Mouse (Mus musculus) limb, embryonic 15.5 days (tissue): ENCODE data around the gene Olfr455. TPM values are rescaled to one million over a fixed set of nuclear protein-coding genes. Genes with fewer than 3 reads are reported as not detected.

Experiments used
- ATAC-seq: fragments of 200-750 bp; cut with Nextera tagmentation; 2 replicates; pipeline ENCODE4 v1.8.0; 2017; ENCODE audit warnings: low read depth, moderate TSS enrichment; ENCODE audit not compliant: insufficient number of reproducible peaks, low FRiP score, low TSS enrichment
- H3K27ac ChIP-seq: fragments of 300-500 bp; sonication (generic); 2 replicates; pipeline ENCODE4 v1.5.1; 2015; ENCODE audit warnings: moderate library complexity, mild to moderate bottlenecking, inconsistent platforms
- H3K27me3 ChIP-seq: fragments of 300-500 bp; sonication (generic); 2 replicates; pipeline ENCODE4 v1.6.1; 2015; ENCODE audit warnings: inconsistent platforms
- H3K36me3 ChIP-seq: fragments of 300-500 bp; sonication (generic); 2 replicates; pipeline ENCODE4 v1.6.1; 2015; ENCODE audit warnings: inconsistent platforms
- H3K4me1 ChIP-seq: fragments of 300-500 bp; sonication (generic); 2 replicates; pipeline ENCODE4 v1.6.1; 2015; ENCODE audit warnings: inconsistent platforms
- H3K4me2 ChIP-seq: fragments of 300-500 bp; sonication (generic); 2 replicates; pipeline ENCODE4 v1.6.1; 2015; ENCODE audit warnings: mild to moderate bottlenecking, inconsistent platforms
- H3K4me3 ChIP-seq: fragments of 300-500 bp; sonication (generic); 2 replicates; pipeline ENCODE4 v1.5.1; 2015; ENCODE audit warnings: mild to moderate bottlenecking, inconsistent platforms
- H3K9ac ChIP-seq: fragments of 300-500 bp; sonication (generic); 2 replicates; pipeline ENCODE4 v1.6.1; 2015; ENCODE audit warnings: inconsistent platforms
- H3K9me3 ChIP-seq: fragments of 300-500 bp; sonication (generic); 2 replicates; pipeline ENCODE4 v1.6.1; 2016; ENCODE audit warnings: inconsistent platforms
- WGBS: fragments of 180-500 bp; shearing (Covaris S2); methylation state at CpG from one replicate; pipeline ENCODE4 v1.1.7; 2015; 5-methylcytosine and 5-hydroxymethylcytosine counted together
- polyA plus RNA-seq: library from polyadenylated mRNA; unstranded; fragments of >200 nt; fragmentation: Nextera tagmentation; extraction: Ambion mirVana; gene quantifications from 2 replicates; pipeline ENCODE4 v1.2.1, GENCODE M21; 2015

The Olfr455 gene
- polyA plus RNA-seq, 1 experiment from 2014 or later: not detected

DNA sequence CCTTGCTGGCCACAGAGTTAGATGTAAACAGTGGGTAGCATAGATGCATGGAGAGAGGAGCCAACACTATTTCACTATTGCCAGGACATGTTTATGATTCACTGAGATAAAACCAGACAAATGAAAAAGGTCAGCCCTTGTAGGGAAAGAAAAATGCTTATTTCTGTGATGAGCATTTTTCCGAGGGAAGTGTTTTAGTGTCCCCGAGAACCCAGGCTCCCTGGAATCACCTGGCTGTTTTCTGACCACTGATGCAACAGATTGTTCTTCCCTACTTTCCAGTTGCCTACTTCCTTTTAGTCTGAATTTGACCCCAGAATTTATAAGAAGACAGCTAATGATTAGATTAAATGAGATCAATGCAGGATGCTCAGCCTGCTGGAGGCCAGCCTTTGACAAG, 1.2 kb downstream of the Olfr455 start:
- no peaks in the 10 kb centered on the region for H3K9me3 ChIP-seq

DNA sequence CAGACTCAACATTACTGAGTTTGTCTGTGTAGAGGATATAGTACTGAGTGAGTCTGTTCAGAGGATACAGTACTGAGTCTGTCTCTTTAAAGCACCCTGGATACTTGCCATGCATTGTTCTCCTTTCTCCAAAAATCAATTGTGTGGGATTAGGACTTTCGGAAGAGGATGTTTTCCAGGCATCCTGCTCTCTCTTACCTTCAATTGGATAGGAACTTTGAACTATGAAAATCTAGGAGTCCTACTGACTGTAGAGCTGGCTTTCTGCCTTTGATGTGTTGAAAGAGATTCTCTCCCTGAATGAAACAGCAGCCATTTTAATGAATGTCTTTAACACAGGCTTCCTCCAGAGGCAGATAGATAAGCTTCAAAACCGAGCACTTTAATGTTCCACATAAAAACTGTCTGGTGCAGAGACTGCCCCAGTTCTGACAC, 1.9 kb downstream of the Olfr455 start:
- WGBS: 31% methylated on average over 2 of the region's 2 CpGs
- Histone ChIP-seq H3K27me3 (no peaks in the 10 kb centered on the region), H3K9ac (no peak overlapping the region), H3K27ac (no peak overlapping the region), H3K4me3 (no peak overlapping the region), H3K4me2 (no peak overlapping the region), H3K9me3 (no peaks in the 10 kb centered on the region), H3K4me1 (no peaks in the 10 kb centered on the region), H3K36me3 (no peaks in the 10 kb centered on the region)
- ATAC-seq: no peak

More for the DNA sequence above, 1.2 kb downstream of the Olfr455 start:
- ATAC-seq: no peak
- no peaks in the 10 kb centered on the region for H3K27me3 ChIP-seq
- no peak overlapping the region for H3K4me2 ChIP-seq
- H3K4me3 ChIP-seq: no peak overlapping the region
- H3K27ac ChIP-seq: no peak overlapping the region
- WGBS: 79% methylated on average over 2 of the region's 2 CpGs
- no peaks in the 10 kb centered on the region for H3K4me1 ChIP-seq
- H3K36me3 ChIP-seq: no peaks in the 10 kb centered on the region
- H3K9ac ChIP-seq: no peak overlapping the region

DNA sequence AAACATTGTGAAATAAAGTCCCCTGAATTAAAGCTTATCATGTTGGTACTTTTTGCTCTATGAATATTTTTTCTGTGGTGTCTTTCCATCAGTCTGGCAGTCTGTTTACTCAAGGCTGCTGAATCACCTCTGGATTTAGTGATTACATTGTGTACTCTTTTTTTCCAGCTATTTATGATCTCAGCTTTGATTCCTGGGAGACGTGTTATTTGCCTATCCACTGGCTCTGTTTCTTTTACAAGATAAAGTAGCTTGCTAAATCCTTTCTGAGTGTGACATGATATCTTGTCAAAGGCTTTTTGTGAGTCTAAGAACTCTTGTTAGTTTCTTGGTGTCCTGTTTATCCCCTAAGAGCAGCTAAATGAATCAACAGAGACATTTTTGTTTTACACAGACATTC, 2.5 kb downstream of the Olfr455 start:
- Histone ChIP-seq H3K36me3 (no peaks in the 10 kb centered on the region), H3K4me1 (no peaks in the 10 kb centered on the region), H3K9me3 (no peaks in the 10 kb centered on the region), H3K4me3 (no peak overlapping the region), H3K27ac (no peak overlapping the region), H3K4me2 (no peak overlapping the region), H3K9ac (no peak overlapping the region), H3K27me3 (no peaks in the 10 kb centered on the region)
- no peak for ATAC-seq
- 43% methylated on average over 1 of the region's 1 CpGs for WGBS

DNA sequence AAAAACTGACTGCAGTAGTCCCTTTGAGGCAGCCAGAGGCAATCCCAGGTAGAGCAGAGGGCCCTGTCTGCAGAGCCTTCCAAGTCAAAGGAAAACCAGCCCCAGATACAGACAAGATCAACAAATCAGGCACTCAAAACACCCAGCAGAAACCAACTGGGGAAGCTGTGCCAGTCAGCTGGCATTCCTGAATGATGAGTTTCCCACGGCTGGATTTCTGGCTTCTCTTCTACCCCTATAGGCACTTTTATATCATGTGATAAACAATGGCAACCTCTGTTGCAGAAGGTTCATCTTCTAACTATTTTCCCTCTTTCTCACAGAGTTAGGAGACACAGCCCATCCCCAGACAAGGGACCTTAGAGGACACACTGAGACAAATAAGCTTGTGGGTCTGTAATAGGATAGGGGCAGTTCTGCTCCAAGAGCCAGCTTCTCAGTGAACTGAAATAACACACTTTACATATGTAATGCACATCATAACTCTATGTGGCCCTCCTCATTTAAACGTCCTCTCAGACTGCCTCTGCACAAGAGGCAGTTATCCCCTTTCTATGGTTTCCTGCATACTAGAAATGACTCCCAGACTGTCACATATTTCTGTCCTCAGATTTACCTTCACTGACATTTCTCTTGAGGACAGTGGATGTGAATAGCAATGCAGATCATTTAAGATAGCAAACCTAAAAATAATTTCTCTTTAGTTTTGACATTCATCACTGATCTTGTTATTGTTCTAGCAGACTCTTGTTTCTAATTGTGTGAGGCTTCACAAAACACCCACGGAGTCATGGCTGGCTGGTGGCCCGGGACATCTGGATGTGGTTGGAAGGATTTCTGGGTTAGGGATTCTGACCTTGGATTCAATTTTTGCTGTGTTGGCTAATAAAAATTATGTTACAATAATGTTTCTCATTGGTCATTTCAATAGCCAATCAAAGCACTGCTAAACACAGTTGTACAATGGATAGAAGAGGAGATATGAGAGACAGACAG, 5.1 kb downstream of the Olfr455 start:
- no peak for ATAC-seq

DNA sequence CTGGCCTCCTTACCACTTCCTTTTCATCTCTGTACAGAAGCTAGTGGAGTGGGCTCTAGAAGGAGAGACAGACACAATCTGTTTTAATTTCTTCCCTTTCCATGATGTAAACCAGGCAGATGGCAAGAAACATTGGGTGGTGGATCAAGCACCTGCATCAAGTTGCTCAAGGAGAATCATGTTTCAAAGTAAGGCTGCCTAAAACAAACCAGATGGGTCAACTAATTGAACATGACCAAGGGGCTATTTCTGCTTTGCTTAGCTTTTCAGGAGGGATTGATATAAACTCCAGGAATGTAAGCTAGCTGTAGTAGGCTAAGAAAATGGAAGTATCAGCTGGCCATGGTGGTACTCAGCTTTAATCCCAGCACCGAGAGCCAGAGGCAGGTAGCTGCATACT, 6.7 kb downstream of the Olfr455 start:
- no peak overlapping the region for H3K4me2 ChIP-seq
- ATAC-seq: no peak
- no peak overlapping the region for H3K27ac ChIP-seq
- H3K4me1 ChIP-seq: no peaks in the 10 kb centered on the region
- no peaks in the 10 kb centered on the region for H3K36me3 ChIP-seq
- H3K27me3 ChIP-seq: no peaks in the 10 kb centered on the region
- no peaks in the 10 kb centered on the region for H3K9me3 ChIP-seq
- no peak overlapping the region for H3K9ac ChIP-seq
- WGBS: 40% methylated on average over 1 of the region's 1 CpGs
- H3K4me3 ChIP-seq: no peak overlapping the region

More for the DNA sequence above, 5.1 kb downstream of the Olfr455 start:
- no peak overlapping the region for H3K4me3 ChIP-seq
- no peaks in the 10 kb centered on the region for H3K36me3 ChIP-seq
- 41% methylated on average over 4 of the region's 4 CpGs for WGBS
- H3K27me3 ChIP-seq: no peaks in the 10 kb centered on the region
- no peak overlapping the region for H3K4me2 ChIP-seq
- no peaks in the 10 kb centered on the region for H3K9me3 ChIP-seq
- H3K9ac ChIP-seq: no peak overlapping the region
- peak overlapping the region; percentile 44 for H3K27ac ChIP-seq
- no peaks in the 10 kb centered on the region for H3K4me1 ChIP-seq

DNA sequence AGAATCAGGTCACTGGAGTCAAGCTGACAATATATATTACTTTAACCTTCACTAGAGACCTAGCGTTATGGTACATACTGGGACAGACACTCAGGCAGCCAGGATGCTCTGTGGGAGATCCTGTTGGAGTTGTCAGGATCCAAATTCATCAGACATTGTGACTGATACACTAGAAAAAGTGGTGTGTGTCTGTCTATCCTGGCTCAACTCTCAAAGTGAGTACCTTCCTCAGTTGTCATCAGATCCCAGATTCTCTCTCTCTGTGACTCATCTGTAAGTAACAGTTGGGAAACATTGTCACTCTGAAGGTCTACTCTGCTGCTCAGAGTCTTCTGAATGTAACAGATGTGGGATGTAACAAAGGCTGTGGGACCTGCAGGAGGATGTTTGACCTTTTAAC, 7.7 kb downstream of the Olfr455 start:
- Histone ChIP-seq H3K27me3 (no peaks in the 10 kb centered on the region), H3K9me3 (no peaks in the 10 kb centered on the region), H3K4me1 (no peaks in the 10 kb centered on the region), H3K4me2 (no peak overlapping the region), H3K4me3 (no peak overlapping the region), H3K9ac (no peak overlapping the region), H3K36me3 (no peaks in the 10 kb centered on the region), H3K27ac (no peak overlapping the region)
- ATAC-seq: no peak
- 82% methylated on average over 1 of the region's 1 CpGs for WGBS

DNA sequence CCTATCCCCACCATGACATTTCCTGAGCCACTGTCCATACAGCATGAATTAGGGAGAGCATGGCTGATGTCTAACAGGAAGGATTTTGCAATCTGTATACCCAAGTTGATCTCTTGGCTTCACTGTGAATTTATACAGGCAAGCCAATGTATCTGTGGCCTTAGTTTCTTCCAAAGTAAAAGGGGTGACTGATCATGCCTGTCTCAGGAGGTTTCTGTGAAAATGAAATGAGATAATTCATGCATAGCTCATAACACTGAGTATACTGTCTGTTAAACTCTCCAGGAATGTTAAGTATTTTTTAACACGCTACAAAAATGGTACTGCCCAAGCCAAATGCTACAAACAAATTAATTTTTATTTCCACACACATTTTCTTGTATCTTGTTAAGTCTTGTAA, 33.9 kb downstream of the Olfr455 start:
- H3K27ac ChIP-seq: no peak overlapping the region
- no peaks in the 10 kb centered on the region for H3K4me1 ChIP-seq
- no peak overlapping the region for H3K4me3 ChIP-seq
- H3K9me3 ChIP-seq: no peaks in the 10 kb centered on the region
- H3K36me3 ChIP-seq: no peaks in the 10 kb centered on the region
- H3K4me2 ChIP-seq: no peak overlapping the region
- ATAC-seq: no peak
- H3K9ac ChIP-seq: no peak overlapping the region
- WGBS: 43% methylated on average over 1 of the region's 1 CpGs
- no peaks in the 10 kb centered on the region for H3K27me3 ChIP-seq

DNA sequence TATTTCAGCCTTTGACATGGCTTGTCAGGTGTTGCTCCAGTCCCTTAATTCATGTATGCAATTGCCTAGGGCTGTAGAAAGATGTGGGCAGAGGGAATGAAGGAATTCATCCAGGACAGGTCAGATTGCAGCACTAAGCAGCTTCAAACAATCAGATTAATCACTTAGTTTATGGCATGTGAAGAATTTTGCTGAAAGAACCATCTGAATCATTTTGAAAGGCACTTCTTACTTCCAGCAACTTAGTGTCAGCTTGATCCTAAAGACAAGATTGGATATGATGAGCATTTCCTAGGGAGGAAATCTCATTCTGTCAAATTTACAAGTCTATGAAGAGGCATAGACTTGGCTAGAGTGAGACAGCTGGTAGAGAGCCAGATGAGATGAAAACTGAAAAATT, 38.1 kb downstream of the Olfr455 start:
- H3K9ac ChIP-seq: no peak overlapping the region
- H3K27me3 ChIP-seq: no peaks in the 10 kb centered on the region
- H3K4me1 ChIP-seq: no peaks in the 10 kb centered on the region
- no peak overlapping the region for H3K4me2 ChIP-seq
- no peak overlapping the region for H3K27ac ChIP-seq
- ATAC-seq: no peak
- H3K4me3 ChIP-seq: no peak overlapping the region
- no peaks in the 10 kb centered on the region for H3K36me3 ChIP-seq
- no peaks in the 10 kb centered on the region for H3K9me3 ChIP-seq

DNA sequence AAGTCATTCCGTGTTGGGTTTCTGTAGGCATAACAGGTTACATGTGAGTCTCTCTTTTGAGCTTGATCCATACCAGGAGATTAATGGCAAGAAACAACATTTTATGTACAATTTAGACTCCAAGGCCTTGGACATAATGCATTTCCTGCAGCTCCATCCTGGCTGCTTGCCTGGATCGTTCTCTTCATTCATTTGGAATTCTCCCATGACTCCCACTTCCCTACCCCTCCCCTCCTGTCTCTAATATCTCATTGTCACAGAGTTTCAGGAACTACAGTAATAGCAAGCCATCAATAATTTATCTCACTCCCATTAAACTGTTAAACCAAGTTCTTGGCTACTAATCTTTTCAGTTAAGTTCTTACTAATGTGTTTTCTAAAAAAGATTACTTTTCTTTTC, 43.9 kb downstream of the Olfr455 start:
- no peak overlapping the region for H3K27ac ChIP-seq
- no peaks in the 10 kb centered on the region for H3K9me3 ChIP-seq
- H3K4me3 ChIP-seq: no peak overlapping the region
- no peaks in the 10 kb centered on the region for H3K36me3 ChIP-seq
- no peak overlapping the region for H3K4me2 ChIP-seq
- no peak overlapping the region for H3K9ac ChIP-seq
- H3K27me3 ChIP-seq: no peaks in the 10 kb centered on the region
- no peak for ATAC-seq
- 79% methylated on average over 2 of the region's 2 CpGs for WGBS
- H3K4me1 ChIP-seq: no peaks in the 10 kb centered on the region

DNA sequence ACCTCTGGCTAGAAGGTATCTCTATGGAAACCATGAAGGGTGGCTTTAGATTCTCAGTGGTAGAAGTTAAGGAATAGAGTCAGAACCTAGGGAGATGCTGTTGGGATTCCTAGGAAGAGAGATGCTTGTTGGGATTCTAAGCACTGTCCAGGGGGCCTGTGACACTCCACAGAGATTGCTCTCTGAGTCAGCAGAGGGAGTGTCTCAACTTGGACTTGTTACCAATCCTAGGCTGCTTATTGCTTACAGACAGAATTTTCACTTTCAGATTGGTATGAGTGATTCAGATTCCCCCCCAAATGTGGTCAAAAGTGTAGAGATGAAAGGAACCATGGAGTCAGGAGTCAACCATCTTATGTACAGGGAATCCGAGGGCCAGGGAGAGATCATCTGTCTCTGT, 57.7 kb downstream of the Olfr455 start:
- 46% methylated on average over 1 of the region's 1 CpGs for WGBS
- Histone ChIP-seq H3K4me3 (no peak overlapping the region), H3K4me1 (no peaks in the 10 kb centered on the region), H3K4me2 (no peak overlapping the region), H3K36me3 (no peaks in the 10 kb centered on the region), H3K9me3 (no peaks in the 10 kb centered on the region), H3K9ac (no peak overlapping the region), H3K27ac (no peak overlapping the region), H3K27me3 (no peaks in the 10 kb centered on the region)
- ATAC-seq: no peak

DNA sequence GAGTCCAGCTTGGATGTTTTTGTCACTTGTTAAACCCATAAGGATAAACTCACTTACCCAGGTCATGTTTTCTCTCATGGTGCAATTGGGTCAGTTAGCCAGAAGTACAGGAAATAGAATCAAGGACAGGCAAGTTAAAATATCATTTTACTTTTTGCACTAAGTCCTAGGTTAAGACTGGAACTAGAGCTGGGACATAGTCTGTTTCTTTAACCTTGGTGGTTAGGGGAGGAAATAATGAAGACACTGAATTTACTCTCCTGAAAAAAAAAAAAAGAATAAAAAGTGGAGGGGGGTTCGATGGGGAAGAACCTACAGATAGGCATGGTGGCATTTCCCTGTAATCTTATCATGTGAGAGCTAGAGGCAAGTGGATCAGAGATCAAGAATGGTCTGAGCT, 60.3 kb downstream of the Olfr455 start, which contains the start of gene Olfr456:
Gene Olfr456, minus strand, starts transcription at position 101 of the 400 bp plus-strand sequence.
- ATAC-seq: no peak
- no peak within 1 kb of the TSS for H3K9ac ChIP-seq
- no peak within 1 kb of the TSS for H3K4me3 ChIP-seq
- H3K36me3 ChIP-seq: no peaks in the 10 kb centered on the region
- no peaks in the 10 kb centered on the region for H3K4me1 ChIP-seq
- H3K4me2 ChIP-seq: no peak within 1 kb of the TSS
- WGBS: 85% methylated on average over 1 of the region's 1 CpGs
- no peaks in the 10 kb centered on the region for H3K9me3 ChIP-seq
- no peak within 1 kb of the TSS for H3K27ac ChIP-seq
- no peaks in the 10 kb centered on the region for H3K27me3 ChIP-seq
